Mouse (Mus musculus): ENCODE measurements around the gene Cnn2. TPM values are rescaled to one million over a fixed set of nuclear protein-coding genes. Genes with fewer than 3 reads are reported as not detected.
"Not testable (repeated sequence)": the region's sequence is repeated elsewhere in the genome, so short reads cannot be mapped to it uniquely, and the experiment has no call there.

Cnn2 gene
- 10 to 100 TPM; 40.9 to 48.7 TPM for total RNA-seq (2021)
- long read RNA-seq, experiment 1, transcript Cnn2-201 (7 exons, 2,460 nt), result major isoform, 60 of 64 reads
- long read RNA-seq, experiment 1, partial matches to known transcripts, result 2 of 64 reads
- long read RNA-seq, experiment 1, other reads (novel, unspliced or antisense), result 2 of 64 reads
- long read RNA-seq, experiment 2, transcript Cnn2-201 (7 exons, 2,460 nt), result major isoform, 64 of 75 reads
- long read RNA-seq, experiment 2, partial matches to known transcripts, result 7 of 75 reads
- long read RNA-seq, experiment 2, other reads (novel, unspliced or antisense), result 4 of 75 reads

DNA sequence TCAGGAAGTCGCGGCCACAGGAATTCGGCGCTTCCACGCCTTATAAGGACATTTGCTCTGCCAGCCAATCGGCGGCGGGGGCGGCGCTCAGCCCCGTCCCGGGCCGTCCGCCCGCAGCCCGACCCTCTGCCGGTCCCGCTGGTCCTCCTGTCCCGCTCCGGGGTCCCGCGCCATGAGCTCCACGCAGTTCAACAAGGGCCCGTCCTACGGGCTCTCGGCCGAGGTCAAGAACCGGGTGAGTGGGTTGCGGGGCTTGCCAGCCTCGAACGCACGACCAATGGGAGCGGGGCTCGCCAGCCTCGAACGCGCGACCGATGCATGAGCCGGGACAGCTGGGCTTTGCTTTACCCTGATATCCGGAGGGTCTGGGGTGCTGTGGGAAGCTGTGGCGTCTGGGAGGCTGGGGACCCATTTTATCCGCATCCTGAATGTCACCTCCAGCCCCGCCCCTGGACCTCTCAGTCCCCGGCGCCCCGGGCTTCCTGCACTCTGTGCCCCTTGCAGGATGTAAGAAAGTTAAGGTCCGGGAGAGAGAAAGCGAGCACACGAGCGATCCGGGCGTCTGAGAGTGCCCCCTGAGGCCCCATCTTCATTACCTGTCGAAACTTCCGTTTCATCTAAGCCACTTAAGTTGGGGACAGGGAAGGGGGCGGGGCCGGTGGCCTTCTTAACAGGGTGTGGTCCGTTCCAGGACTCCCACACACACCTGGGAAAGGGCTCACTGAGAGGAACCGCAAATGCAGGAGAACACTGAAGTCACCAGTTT is at the start of gene Cnn2:
TSS of gene Cnn2 (plus strand) at position 79 of the 766 bp plus-strand sequence.
- DNase-seq (ENCODE audit: low spot score in 2 of 2), result no peak

- DNase-seq (ENCODE audit: low spot score in 2 of 2), result no peak
Observed at GRCm38 (mm10) chr10:79940749-79941148, 47.6 kb upstream of the Cnn2 start.

GRCm38 (mm10) chr10:79942988-79943387 is 45.4 kb upstream of the Cnn2 start:
- DNase-seq (ENCODE audit: low spot score in 2 of 2), result no peak

GRCm38 (mm10) chr10:79943471-79943901 is 44.9 kb upstream of the Cnn2 start:
- no peak for DNase-seq (ENCODE audit: low spot score in 2 of 2)

DNA sequence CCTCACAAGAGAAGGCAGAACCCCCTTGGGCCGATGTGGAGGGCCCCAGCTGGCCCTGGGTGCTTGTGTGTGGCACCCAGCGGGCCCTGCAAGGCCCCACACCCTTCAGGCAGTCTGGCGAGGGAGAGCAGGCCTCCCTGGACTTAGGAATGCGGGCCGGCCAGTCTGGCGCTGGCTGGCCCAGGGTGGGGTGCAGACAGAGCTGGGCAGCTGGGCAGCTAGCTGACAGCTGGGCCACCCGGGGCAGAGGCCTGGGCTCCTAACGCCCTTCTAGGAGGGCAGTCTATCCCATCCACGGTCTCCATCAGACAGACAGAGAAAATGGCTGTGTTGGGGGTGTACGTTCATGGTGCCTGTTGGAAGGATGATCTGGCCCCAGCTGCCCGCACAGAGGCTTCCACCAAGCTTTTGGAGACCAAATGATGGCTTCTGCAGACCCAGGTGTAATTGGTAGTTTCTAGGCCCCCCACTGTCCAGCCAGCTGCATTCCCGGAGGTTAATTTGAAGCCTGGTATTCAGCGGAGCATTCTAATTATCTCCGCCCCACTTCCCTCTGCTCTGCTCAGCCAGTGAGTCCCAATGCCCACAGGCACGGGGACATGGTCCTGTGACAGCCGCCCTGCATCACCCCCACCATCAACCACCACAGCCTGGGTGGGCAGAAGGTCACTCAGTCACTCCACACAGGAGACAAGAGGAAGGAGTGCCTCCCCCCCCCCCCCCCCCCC is 42.7 kb upstream of the Cnn2 start:
- no peak for DNase-seq (ENCODE audit: low spot score in 2 of 2)

DNA sequence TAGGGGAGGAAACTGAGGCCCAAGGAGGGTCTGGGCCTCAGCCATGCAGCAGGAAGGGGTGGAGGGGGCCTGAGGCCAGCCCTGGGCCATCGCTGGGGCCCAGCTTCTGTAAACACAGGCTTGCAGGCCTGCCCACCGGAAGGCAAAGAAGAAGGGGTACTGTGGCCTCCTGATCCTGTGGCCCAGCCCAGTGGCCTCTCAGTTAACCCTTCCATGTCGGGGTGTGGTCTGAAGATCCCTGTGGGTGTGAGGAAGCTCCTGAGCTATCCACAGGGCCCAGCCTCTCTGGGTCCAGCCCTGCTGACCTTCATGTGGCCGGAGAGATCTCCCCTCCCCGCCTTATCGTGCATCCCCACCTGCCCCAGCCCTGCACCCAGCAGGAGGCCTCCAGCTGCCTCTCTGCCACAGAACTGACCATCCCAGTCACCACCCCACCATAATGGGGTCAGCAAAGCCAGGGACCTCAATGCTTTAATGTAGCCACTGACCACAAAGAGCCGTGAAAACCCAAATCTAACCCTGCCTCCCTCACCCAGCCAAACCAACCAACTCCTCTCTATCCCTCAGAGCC is 41.5 kb upstream of the Cnn2 start:
- DNase-seq (ENCODE audit: low spot score in 2 of 2), result no peak

DNA sequence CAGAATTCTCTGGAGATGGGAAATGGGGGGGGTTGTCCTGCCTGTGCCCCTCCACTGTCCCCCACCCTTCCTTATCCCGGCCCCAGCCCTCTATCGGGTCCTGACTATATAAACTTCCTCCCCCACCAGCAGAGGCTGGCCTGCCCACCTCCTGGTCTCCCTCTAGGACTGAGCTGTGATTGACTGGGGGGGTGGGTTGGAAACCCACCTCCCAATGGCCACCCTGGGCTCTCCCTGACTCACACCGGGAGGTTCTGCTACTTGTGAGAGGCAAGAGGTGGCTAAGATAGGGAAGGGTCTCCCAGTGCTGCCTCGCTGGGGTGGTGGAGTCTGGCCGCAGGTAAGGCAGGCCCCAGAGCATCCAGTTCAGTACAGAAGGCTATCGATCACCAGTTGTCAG is 40.9 kb upstream of the Cnn2 start:
- DNase-seq (ENCODE audit: low spot score in 2 of 2), result no peak

DNA sequence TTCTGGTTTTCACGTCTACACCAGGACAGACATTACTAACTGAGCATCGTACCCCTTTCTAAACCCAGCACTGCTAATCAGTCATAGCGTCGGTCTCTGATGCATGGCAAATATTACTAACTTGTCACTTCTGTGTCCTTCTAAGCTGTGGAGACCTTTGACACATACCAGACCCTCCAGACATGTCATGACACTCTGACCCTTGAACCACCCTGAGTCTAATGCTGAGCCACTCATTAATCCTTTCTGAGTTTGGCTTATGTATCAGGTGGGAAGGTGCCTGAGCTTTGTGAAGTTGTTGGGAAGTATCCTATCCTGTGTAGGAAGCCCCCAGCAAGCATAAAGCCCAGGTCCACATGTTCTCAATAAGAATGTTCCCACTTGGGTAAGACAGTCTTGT is 38.5 kb upstream of the Cnn2 start:
- no peak for DNase-seq (ENCODE audit: low spot score in 2 of 2)

GRCm38 (mm10) chr10:79950661-79951060 is 37.7 kb upstream of the Cnn2 start:
- no peak for DNase-seq (ENCODE audit: low spot score in 2 of 2)

DNA sequence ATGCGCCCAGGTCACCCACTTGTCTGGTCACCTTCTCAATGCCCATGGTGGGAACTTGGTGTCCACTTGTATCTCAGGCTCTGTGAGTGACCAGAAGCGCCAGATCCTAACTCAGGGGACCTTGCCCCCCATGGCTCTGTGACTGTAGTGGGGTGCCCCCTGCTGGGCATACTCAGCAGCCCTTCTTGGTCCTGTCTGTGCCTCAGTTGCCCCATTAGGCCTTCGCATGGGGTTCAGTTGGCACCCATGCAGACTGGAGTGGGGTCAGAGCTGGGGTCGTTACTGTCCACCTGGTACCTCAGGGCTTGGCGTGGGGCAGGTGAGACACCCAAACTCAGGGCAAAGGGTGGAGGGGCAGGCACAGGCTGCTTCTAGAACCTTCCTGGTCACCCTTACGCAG is 34.4 kb upstream of the Cnn2 start:
- no peak for DNase-seq (ENCODE audit: low spot score in 2 of 2)

DNA sequence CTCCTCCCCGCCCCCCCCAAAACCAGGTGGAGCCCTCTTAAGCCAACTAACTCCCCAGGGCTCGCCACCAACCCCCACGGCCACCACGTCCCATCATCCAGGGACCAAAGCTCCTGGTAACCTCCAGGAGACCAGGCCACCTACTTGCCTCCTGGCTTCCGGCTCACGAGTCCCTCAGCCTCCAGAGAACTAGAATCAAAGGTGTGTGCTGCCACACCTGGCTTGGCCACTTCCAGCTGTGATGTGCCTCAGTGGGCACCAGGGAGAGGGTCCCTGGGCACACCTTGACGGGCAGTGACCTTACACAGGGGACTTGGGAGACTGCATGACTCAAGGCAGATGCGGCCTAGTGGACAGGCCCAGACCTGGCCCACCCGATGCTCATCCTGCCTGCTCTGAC is 32.7 kb upstream of the Cnn2 start:
- DNase-seq (ENCODE audit: low spot score in 2 of 2), result no peak

DNA sequence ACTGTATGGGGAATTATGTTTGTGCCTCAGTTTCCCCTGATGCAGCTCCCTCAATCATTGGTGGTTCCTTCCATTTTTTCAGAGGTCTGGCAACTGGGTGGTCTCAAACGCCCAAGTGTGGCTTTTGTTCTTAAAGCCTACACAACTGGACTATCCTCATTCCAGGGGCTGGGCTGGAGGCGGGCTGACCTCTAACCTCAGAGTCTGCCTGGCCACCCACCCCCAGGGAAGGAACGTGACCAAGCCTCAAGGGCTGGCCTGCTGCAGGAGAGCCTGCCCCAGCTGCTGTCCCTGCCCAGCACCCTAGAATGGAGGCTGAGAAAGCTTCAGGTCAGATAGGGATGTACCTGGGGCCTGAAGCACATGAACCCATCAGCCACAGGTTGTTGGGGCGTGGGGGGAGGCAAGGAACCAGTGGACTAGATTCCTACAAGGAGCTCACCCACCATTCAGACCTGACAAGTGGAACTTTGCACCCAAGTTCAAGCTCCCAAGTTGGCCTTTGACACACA is 31.7 kb upstream of the Cnn2 start:
- no peak for DNase-seq (ENCODE audit: low spot score in 2 of 2)

DNA sequence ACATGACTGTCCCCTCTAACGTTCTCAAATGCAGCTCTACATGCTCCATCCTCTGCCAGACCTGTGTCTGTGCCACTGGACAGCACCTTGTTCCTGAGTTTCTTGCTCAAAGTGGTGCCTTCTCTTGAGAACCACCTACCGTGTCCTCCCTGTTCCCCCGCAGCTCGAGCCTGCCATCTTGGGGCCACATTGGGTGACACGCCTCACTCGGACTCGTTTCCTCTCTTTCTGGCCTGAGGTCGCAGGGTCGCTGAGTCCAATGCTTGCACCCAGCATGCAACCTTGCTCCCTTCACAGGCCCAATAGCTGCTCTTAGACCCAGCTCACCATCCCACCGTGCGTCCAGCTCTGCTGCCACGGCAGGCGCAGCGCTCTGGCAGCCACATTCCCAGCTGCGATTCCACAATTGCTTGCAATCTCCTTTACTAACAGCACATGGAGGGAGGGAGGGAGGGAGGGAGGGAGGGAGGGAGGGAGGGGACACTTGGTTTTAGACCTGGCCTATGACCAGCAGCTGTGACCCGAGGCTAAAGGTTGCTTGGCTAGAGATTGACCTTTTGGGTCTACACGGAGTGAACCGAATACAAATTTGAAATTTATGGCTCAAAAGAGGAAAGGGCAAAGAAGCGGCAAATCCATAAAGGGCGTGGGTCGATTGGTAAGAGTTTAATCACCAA is 30.1 kb upstream of the Cnn2 start:
- DNase-seq (ENCODE audit: low spot score in 2 of 2), result peak; percentile 61 to 74

DNA sequence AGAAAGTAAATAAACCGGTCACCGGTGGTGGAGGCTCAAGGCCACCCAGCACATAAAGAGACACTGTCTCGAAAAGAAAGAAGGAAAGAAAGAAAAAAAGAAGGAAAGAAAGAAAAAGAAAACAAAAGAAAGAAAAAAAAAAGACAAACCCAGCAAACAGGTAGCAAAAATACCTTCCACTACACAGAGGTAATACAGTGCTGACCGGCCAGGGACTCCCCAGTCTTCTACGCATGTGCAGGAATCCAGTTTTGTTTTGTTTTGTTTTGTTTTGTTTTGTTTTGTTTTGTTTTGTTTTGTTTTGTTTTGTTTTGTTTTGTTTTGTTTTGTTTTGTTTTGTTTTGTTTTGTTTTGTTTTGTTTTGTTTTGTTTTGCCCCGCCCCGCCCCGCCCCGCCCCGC is 29.0 kb upstream of the Cnn2 start:
- DNase-seq (ENCODE audit: low spot score in 2 of 2), result not testable (repeated sequence)

DNA sequence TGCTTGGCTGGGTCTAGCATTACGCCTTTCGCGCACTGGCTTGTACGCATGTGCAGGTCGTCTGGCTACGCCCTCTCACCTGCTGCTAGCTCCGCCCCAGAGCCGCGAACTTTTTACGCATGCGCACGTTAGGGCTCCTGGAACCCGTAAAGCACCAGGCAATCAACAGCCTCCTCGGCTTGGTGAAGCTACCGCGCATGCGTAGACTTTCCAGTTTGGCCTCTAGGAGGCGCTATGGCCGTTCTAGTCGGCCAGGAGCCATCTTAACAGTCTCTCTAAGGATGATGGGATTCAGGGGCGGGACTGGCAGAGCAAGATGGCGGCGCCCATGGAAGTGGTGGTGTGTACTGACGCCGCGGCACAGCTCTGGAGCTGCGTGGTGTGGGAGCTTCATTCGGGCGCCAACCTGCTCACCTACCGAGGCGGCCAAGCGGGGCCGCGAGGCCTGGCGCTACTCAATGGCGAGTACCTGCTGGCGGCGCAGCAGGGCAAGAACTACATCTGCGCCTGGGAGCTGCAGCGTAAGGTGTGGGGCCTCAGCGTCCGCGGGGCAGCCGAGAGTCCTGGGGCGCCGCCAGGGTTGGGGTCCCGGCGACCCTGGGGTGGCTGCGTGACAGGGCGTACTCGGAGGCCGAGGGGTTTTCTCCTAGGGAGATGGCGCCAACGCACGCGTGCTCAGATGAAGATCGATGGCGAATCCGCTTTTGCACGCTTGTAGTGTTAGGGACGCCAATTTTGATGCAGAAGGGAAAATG is 28.4 kb upstream of the Cnn2 start, which contains the start of gene Wdr18:
TSS of gene Wdr18 (plus strand) at position 306 of the 755 bp plus-strand sequence.
- peak; percentile 97 to 99 for DNase-seq (ENCODE audit: low spot score in 2 of 2)

- DNase-seq (ENCODE audit: low spot score in 2 of 2), result no peak
Observed at GRCm38 (mm10) chr10:79960671-79961294, 27.6 kb upstream of the Cnn2 start.

GRCm38 (mm10) chr10:79964727-79965126 is 23.7 kb upstream of the Cnn2 start:
- no peak for DNase-seq (ENCODE audit: low spot score in 2 of 2)

- no peak for DNase-seq (ENCODE audit: low spot score in 2 of 2)
Observed at GRCm38 (mm10) chr10:79965325-79965724, 23.1 kb upstream of the Cnn2 start.

- no peak for DNase-seq (ENCODE audit: low spot score in 2 of 2)
Observed at GRCm38 (mm10) chr10:79966886-79967400, 21.4 kb upstream of the Cnn2 start.
